Mouse (Mus musculus) embryonic facial prominence, embryonic 13.5 days (tissue): ENCODE results near the gene Usp50. TPM values are rescaled to one million over a fixed set of nuclear protein-coding genes. Genes with fewer than 3 reads are reported as not detected.
A peak's percentile ranks its signal among the peaks of the same experiment; 100 is the strongest.

Experiments used
- ATAC-seq: fragments of 200-750 bp; cut with Nextera tagmentation; 2 replicates; pipeline ENCODE4 v1.8.0; 2017; ENCODE audit warnings: low read depth; ENCODE audit not compliant: insufficient number of reproducible peaks, insufficient read depth, low FRiP score, low TSS enrichment
- H3K27ac ChIP-seq: fragments of 300-500 bp; sonication (generic); 2 replicates; pipeline ENCODE4 v1.5.1; 2015; ENCODE audit warnings: moderate library complexity, mild to moderate bottlenecking, inconsistent platforms
- H3K27me3 ChIP-seq: fragments of 300-500 bp; sonication (generic); 2 replicates; pipeline ENCODE4 v1.6.1; 2015; ENCODE audit warnings: mild to moderate bottlenecking, inconsistent platforms
- H3K36me3 ChIP-seq: fragments of 300-500 bp; sonication (generic); 2 replicates; pipeline ENCODE4 v1.6.1; 2015; ENCODE audit warnings: mild to moderate bottlenecking, inconsistent platforms
- H3K4me1 ChIP-seq: fragments of 300-500 bp; sonication (generic); 2 replicates; pipeline ENCODE4 v1.6.1; 2015; ENCODE audit warnings: inconsistent platforms
- H3K4me2 ChIP-seq: fragments of 300-500 bp; sonication (generic); 2 replicates; pipeline ENCODE4 v1.6.1; 2015; ENCODE audit warnings: moderate library complexity, mild to moderate bottlenecking, inconsistent platforms
- H3K4me3 ChIP-seq: fragments of 300-500 bp; sonication (generic); 2 replicates; pipeline ENCODE4 v1.5.1; 2015; ENCODE audit warnings: mild to moderate bottlenecking, inconsistent platforms
- H3K9ac ChIP-seq: fragments of 300-500 bp; sonication (generic); 2 replicates; pipeline ENCODE4 v1.6.1; 2015; ENCODE audit warnings: mild to moderate bottlenecking, inconsistent platforms
- H3K9me3 ChIP-seq: fragments of 300-500 bp; sonication (generic); 2 replicates; pipeline ENCODE4 v1.6.1; 2016; ENCODE audit warnings: inconsistent platforms
- WGBS: fragments of 180-500 bp; shearing (Covaris S2); methylation state at CpG from one replicate; pipeline ENCODE4 v1.1.7; 2015; ENCODE audit warnings: mixed read lengths; 5-methylcytosine and 5-hydroxymethylcytosine counted together
- polyA plus RNA-seq: library from polyadenylated mRNA; unstranded; fragments of >200 nt; fragmentation: Nextera tagmentation; extraction: Ambion mirVana; gene quantifications from 2 replicates; pipeline ENCODE4 v1.2.1, GENCODE M21; 2015

Gene Usp50
- polyA plus RNA-seq, result 2.8 TPM in 2 replicates

DNA sequence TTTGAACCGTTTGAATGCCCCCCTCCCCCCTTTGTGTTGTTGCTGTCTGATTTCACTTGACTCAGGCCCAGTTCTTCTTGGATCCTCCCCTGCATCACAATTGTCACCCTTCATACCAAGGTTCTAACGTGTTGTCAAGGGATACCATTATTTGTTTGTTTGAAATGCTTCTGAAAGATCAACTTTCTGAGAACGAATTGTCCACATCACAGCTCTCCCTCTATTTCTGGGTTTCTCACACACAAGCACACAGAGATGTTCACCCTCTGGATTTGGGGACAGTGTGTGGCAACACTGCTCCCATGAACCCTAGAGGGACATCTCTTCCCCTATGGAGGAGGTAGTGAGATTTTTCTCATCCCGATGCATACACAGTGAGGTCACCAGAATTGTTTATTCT, at the start of gene Usp50:
Gene Usp50, minus strand, starts transcription at position 101 of the 400 bp plus-strand sequence.
- no peak within 1 kb of the TSS for H3K27ac ChIP-seq
- no peak for ATAC-seq
- 64% methylated on average over 4 of the region's 4 CpGs for WGBS

DNA sequence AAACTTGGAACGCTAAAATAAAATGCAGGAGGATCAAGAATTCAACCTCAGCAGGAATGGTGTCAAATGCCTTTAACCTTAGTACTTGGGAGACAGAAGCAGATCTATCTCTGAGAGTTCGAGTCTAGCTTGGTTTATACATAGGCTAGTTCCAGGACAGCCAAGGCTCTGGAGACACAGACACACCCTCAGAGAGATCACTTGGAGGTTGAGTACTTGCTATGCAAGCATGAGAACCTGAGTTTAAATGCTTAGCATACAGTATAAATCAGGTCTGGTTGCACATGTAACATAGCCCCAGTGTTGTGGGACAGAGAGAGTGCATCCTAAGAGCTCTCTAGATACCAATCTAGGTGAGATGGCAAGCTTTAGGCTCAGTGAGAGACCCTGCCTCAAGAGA, 34.1 kb upstream of the Usp50 start:
- Histone ChIP-seq H3K9me3 (no peaks in the 10 kb centered on the region), H3K4me2 (no peak overlapping the region), H3K36me3 (peaks cover 45% of the 10 kb centered on the region), H3K4me1 (no peaks in the 10 kb centered on the region), H3K4me3 (no peak overlapping the region), H3K9ac (no peak overlapping the region), H3K27me3 (no peaks in the 10 kb centered on the region), H3K27ac (no peak overlapping the region)
- ATAC-seq, result no peak
- 82% methylated on average over 2 of the region's 2 CpGs for WGBS

More for the DNA sequence above, at the start of gene Usp50:
- no peak within 1 kb of the TSS for H3K4me3 ChIP-seq
- H3K36me3 ChIP-seq, result no peaks in the 10 kb centered on the region
- no peaks in the 10 kb centered on the region for H3K27me3 ChIP-seq
- H3K4me1 ChIP-seq, result peaks cover 7% of the 10 kb centered on the region; the same call in 1 of the 2 replicates
- no peak within 1 kb of the TSS for H3K9ac ChIP-seq
- H3K4me2 ChIP-seq, result no peak within 1 kb of the TSS
- H3K9me3 ChIP-seq, result no peaks in the 10 kb centered on the region

DNA sequence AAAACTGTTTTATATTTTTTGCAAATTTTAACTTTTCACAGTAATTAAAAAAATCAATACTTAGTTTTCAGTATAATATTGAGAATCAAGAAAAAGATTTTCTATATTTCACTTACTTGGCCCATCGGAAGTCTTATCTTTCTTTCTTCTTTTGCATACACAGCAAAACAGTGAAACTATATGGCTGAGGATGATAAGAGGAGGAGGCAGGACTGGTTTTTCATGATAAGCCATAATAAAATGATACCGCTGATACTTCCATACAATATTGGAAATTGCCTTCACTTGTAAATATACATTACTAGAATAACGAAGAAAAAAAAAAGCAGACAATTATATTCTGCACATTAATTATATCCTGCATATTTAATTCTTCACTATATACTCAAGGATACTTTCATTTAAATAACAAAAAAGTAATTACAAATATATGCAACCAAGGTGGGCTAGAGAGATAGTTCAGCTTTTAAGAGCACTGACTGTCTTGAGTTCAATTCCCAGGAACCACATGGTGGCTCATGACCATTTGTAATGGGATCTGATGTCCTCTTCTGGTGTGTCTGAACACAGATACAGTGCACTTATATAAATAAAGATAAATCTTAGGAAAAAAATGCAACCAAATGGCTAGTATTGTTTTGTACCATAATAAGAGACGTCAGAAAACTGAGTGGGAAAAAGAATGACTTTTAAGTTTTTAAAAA, 33.5 kb upstream of the Usp50 start:
- no peak overlapping the region for H3K4me3 ChIP-seq
- no peaks in the 10 kb centered on the region for H3K4me1 ChIP-seq
- no peak overlapping the region for H3K9ac ChIP-seq
- H3K36me3 ChIP-seq, result peaks cover 49% of the 10 kb centered on the region
- no peak for ATAC-seq
- WGBS, result 92% methylated on average over 4 of the region's 4 CpGs
- no peaks in the 10 kb centered on the region for H3K27me3 ChIP-seq
- no peak overlapping the region for H3K27ac ChIP-seq
- no peaks in the 10 kb centered on the region for H3K9me3 ChIP-seq
- no peak overlapping the region for H3K4me2 ChIP-seq

DNA sequence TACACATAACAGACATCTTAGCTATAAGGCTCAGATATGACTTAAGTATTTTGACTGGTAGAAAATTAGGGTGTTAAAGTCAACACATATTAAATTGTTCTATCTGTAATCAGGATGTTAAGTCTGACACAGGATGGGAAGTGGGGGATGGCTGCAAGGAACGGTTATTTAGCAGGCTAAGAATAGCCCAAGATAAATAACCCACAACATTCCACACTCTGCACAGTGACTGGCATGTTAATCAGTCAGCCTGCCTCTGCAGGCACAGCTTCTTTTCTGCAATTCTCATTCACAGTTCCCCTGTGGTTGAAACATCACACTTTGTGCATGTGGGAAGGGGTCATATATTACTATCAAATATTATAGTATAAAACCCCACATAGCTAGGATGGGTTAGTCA, 32.6 kb upstream of the Usp50 start:
- no peaks in the 10 kb centered on the region for H3K4me1 ChIP-seq
- ATAC-seq, result no peak
- H3K36me3 ChIP-seq, result peaks cover 49% of the 10 kb centered on the region
- H3K9me3 ChIP-seq, result no peaks in the 10 kb centered on the region
- no peaks in the 10 kb centered on the region for H3K27me3 ChIP-seq
- H3K4me2 ChIP-seq, result no peak overlapping the region
- no peak overlapping the region for H3K27ac ChIP-seq
- WGBS, result 44% methylated on average over 1 of the region's 1 CpGs
- H3K4me3 ChIP-seq, result no peak overlapping the region
- no peak overlapping the region for H3K9ac ChIP-seq

DNA sequence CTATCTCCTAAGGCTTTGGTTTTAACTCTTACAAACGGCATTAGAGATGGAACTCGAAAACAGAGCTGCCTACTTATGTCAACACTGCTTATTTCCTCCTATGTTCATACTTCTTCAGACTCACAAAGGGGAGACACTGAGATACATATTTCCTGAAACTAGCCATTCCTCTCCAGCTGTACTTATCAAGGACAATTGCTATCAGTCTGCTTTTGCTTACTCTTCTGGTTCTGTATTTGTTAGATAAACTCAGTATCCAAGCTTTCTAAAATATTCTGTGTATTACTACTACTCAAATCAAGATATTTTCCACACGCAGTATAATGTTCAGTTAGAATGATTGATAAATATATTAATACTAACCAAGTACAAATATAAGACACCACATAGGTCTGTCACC, 18.7 kb upstream of the Usp50 start:
- ATAC-seq, result no peak
- WGBS, result 92% methylated on average over 3 of the region's 3 CpGs
- H3K4me3 ChIP-seq, result no peak overlapping the region
- no peak overlapping the region for H3K4me2 ChIP-seq
- H3K9me3 ChIP-seq, result no peaks in the 10 kb centered on the region
- peaks cover 56% of the 10 kb centered on the region for H3K36me3 ChIP-seq
- no peak overlapping the region for H3K27ac ChIP-seq
- H3K27me3 ChIP-seq, result no peaks in the 10 kb centered on the region
- H3K4me1 ChIP-seq, result no peaks in the 10 kb centered on the region
- H3K9ac ChIP-seq, result no peak overlapping the region

DNA sequence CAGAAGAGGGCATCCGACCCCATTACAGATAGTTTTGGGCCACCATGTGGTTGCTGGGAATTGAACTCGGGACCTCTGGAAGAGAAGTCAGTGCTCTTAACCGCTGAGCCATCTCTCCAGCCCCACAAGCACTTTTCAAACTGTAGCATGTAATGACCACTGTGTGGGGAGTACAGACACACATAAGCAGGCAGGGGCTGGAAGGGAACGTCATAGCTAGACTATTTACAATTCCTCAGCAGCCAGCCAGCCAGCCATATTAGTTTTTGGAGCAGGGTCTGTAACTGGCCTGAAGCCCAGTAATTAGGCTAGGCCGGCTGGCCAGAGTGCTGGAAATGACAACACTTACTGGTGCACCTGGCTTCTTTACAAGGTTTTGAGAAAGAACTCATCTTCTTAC, 15.2 kb upstream of the Usp50 start:
- Histone ChIP-seq H3K4me1 (no peaks in the 10 kb centered on the region), H3K27ac (no peak overlapping the region), H3K9me3 (no peaks in the 10 kb centered on the region), H3K4me3 (no peak overlapping the region), H3K36me3 (peaks cover 57% of the 10 kb centered on the region), H3K9ac (no peak overlapping the region), H3K4me2 (no peak overlapping the region), H3K27me3 (no peaks in the 10 kb centered on the region)
- 87% methylated on average over 5 of the region's 5 CpGs for WGBS
- ATAC-seq, result no peak

DNA sequence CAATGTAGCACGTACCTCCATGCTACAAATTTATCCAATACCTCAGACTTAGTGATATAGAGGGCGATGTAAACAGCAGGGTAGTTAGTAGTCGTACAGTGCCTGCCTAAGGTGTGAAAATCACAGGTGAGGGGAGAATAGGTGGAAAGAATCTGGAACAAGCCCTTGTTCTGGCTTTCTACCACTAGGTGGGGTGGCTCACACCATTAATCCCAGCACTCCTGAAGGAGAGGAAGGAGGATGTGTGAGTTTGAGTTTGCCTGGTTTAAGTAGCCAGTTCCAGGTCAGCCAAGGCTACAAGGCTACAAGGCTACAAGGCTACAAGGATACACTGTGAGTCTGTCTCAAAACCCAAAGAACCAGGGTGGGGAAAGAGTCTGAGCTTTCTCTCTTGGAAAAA, 12.4 kb upstream of the Usp50 start:
- peaks cover 65% of the 10 kb centered on the region for H3K36me3 ChIP-seq
- no peak overlapping the region for H3K4me2 ChIP-seq
- 88% methylated on average over 3 of the region's 3 CpGs for WGBS
- no peaks in the 10 kb centered on the region for H3K27me3 ChIP-seq
- no peaks in the 10 kb centered on the region for H3K9me3 ChIP-seq
- H3K27ac ChIP-seq, result no peak overlapping the region
- H3K4me1 ChIP-seq, result no peaks in the 10 kb centered on the region
- H3K9ac ChIP-seq, result no peak overlapping the region
- no peak for ATAC-seq
- no peak overlapping the region for H3K4me3 ChIP-seq

DNA sequence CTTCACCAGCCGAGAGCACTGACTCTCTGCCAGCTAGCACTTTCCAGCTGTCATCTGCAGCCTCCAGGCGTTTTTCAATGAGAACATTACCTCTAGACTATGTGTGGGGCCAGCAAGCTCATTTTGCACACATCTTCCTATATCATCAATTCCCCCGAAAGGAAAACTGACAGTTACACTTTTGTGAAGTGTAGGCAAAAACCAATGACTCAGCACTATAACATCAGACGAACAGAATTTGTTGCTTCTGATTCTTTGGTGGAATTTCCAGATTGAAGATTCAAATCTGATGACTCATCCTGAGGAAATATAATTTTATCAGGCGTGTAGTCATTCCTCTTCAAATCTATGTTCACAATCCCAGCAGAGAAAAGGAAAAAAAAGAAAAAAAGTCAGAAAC, 9.3 kb upstream of the Usp50 start:
- 65% methylated on average over 5 of the region's 5 CpGs for WGBS
- H3K4me2 ChIP-seq, result no peak overlapping the region
- no peak for ATAC-seq
- peaks cover 68% of the 10 kb centered on the region for H3K36me3 ChIP-seq
- H3K9me3 ChIP-seq, result no peaks in the 10 kb centered on the region
- H3K27me3 ChIP-seq, result no peaks in the 10 kb centered on the region
- no peak overlapping the region for H3K9ac ChIP-seq
- no peak overlapping the region for H3K27ac ChIP-seq
- H3K4me1 ChIP-seq, result peaks cover 7% of the 10 kb centered on the region; the same call in 1 of the 2 replicates
- no peak overlapping the region for H3K4me3 ChIP-seq

DNA sequence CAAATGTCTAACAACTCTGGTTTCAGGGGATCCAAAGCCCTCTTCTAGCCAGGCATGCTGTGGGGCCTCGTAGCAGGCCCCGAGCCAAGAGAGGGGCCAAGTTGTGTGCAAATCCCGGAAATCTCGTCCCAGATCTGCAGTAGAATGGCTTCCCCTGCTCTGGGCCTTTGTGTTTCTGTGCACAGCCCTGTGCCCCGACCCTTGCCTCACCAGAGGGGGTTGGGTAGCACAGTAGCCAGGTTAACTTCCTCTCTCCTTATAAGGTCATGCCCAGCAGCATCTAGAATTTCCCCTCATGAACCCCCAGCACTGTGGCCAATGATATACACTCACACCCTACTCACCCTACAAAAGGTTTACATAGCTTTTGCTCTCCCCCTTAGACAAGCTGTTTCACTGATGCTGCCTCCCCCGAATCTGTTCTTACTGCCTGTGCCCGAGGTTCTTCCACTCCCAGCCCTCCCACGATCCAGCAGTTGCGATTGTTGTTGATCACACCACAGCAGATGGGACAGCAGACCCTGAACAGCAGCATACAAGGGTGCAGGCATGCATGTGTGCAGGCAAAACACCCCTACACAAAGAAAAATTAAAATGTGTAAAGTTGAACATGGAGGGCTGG, 4.6 kb upstream of the Usp50 start:
- Histone ChIP-seq H3K27me3 (no peaks in the 10 kb centered on the region), H3K9me3 (no peaks in the 10 kb centered on the region), H3K4me1 (peaks cover 7% of the 10 kb centered on the region; the same call in 1 of the 2 replicates), H3K27ac (no peak overlapping the region), H3K9ac (no peak overlapping the region), H3K4me3 (no peak overlapping the region), H3K36me3 (peaks cover 30% of the 10 kb centered on the region), H3K4me2 (no peak overlapping the region)
- 0 out of 2 replicates have a peak, but pooled peaks have one; percentile 10 for ATAC-seq
- 49% methylated on average over 9 of the region's 9 CpGs for WGBS

DNA sequence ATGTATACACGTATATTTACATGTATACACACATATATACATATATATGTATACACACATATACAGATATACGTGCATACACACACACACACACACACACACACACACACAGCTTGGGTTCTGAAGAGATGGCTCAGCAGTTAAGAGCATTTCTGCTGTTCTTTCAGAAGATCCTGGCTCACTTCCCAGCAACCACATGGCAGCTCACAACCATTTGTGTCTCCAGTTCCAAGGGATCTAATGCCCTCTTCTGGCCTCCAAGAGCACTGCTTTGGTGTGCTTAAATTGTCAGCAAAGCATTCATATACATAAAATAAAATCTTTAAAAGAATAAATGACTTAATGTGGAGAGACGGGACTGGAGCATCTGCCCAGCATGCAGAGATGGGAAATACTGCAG, 837 bp downstream of the Usp50 start:
- H3K36me3 ChIP-seq, result no peaks in the 10 kb centered on the region
- ATAC-seq, result no peak

DNA sequence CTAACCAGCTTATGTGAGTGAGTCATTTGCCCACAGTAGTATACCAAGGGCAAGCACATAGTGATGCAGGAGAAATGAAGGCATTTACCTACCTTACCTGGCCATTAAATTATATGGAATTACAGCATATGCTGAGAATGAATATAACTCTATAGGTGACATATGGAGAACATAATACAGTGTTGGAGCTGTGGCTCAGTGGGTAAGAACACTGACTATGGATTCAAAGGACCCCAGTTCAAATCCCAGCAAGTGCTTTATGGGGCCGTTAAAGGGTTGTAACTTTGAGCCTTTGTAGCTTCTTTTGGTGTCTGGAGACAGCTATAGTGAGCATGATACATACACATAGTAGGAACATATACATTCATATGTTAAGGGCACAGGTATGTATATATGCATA, 1.8 kb downstream of the Usp50 start:
- Histone ChIP-seq H3K4me1 (no peaks in the 10 kb centered on the region), H3K36me3 (no peaks in the 10 kb centered on the region), H3K4me2 (no peak overlapping the region), H3K9me3 (no peaks in the 10 kb centered on the region), H3K27ac (no peak overlapping the region), H3K27me3 (no peaks in the 10 kb centered on the region), H3K4me3 (no peak overlapping the region), H3K9ac (no peak overlapping the region)
- no peak for ATAC-seq
- 87% methylated on average over 1 of the region's 1 CpGs for WGBS

More for the DNA sequence above, 837 bp downstream of the Usp50 start:
- 83% methylated on average over 3 of the region's 3 CpGs for WGBS
- H3K27ac ChIP-seq, result no peak overlapping the region
- H3K9ac ChIP-seq, result no peak overlapping the region
- H3K27me3 ChIP-seq, result no peaks in the 10 kb centered on the region
- H3K4me3 ChIP-seq, result no peak overlapping the region
- no peak overlapping the region for H3K4me2 ChIP-seq
- no peaks in the 10 kb centered on the region; the same call in 1 of the 2 replicates for H3K4me1 ChIP-seq
- no peaks in the 10 kb centered on the region for H3K9me3 ChIP-seq

DNA sequence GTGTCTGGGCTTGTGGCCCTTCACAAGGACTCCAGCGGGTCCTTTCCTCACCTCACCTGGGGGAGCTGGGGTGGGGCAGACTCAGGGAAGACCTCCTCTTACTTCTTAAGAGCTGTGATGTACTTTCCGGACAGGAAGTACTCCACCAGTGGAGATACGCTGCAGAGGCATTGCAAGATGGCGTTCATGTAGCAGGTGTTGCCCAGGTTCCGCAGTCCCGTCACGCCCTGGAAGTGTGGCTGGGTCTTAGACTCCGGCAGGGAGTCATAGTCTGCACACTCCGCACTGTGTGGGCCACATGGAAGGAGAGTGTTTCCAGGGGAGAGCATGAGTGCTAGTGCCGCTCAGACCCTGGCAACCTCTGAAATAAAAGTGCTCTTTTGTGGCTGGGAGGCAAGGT, 3.0 kb downstream of the Usp50 start:
- no peaks in the 10 kb centered on the region for H3K27me3 ChIP-seq
- no peaks in the 10 kb centered on the region for H3K9me3 ChIP-seq
- H3K4me2 ChIP-seq, result no peak overlapping the region
- no peak overlapping the region for H3K9ac ChIP-seq
- H3K4me3 ChIP-seq, result no peak overlapping the region
- no peak for ATAC-seq
- no peaks in the 10 kb centered on the region for H3K36me3 ChIP-seq
- no peaks in the 10 kb centered on the region for H3K4me1 ChIP-seq
- H3K27ac ChIP-seq, result no peak overlapping the region
- 93% methylated on average over 10 of the region's 10 CpGs for WGBS
